Mouse (Mus musculus) kidney, postnatal 4 days (tissue): Measurements from ENCODE around the gene Lrp8.

Experiments
- DNase-seq, 2 experiments: peaks; one replicate each; pipeline ENCODE4 v3.0.0; 2021; ENCODE audit warnings: mixed read lengths in 2 of 2

The Lrp8 gene

GRCm38 (mm10) chr4:107808655-107809054 lies 6.6 kb downstream of the Lrp8 start:
- no peak for DNase-seq

GRCm38 (mm10) chr4:107811006-107811405 lies 8.9 kb downstream of the Lrp8 start:
- no peak for DNase-seq

GRCm38 (mm10) chr4:107811716-107812330 lies 9.8 kb downstream of the Lrp8 start:
- DNase-seq: no peak

- no peak for DNase-seq
These were observed 10.3 kb downstream of the Lrp8 start for GRCm38 (mm10) chr4:107812336-107812735.

GRCm38 (mm10) chr4:107816459-107816858 lies 14.4 kb downstream of the Lrp8 start:
- no peak for DNase-seq

- peak; percentile 42 to 56 for DNase-seq
These were observed 15.4 kb downstream of the Lrp8 start for GRCm38 (mm10) chr4:107817463-107817862.

- DNase-seq: peak; percentile 17 to 46
These were observed 18.1 kb downstream of the Lrp8 start for GRCm38 (mm10) chr4:107819990-107820719.

GRCm38 (mm10) chr4:107820856-107821619 lies 19.0 kb downstream of the Lrp8 start:
- no peak for DNase-seq

- DNase-seq: no peak
These were observed 20.9 kb downstream of the Lrp8 start for GRCm38 (mm10) chr4:107822936-107823411.

GRCm38 (mm10) chr4:107823511-107823910 lies 21.4 kb downstream of the Lrp8 start:
- peak; percentile 29 to 48 for DNase-seq

GRCm38 (mm10) chr4:107828727-107829218 lies 26.7 kb downstream of the Lrp8 start:
- DNase-seq: peak in 1 of 2 experiments; percentile 35

GRCm38 (mm10) chr4:107829675-107830074 lies 27.6 kb downstream of the Lrp8 start:
- DNase-seq: no peak

- DNase-seq: no peak
These were observed 28.1 kb downstream of the Lrp8 start for GRCm38 (mm10) chr4:107830189-107830588.

- no peak for DNase-seq
These were observed 28.8 kb downstream of the Lrp8 start for GRCm38 (mm10) chr4:107830821-107831221.

GRCm38 (mm10) chr4:107831678-107832077 lies 29.6 kb downstream of the Lrp8 start:
- DNase-seq: no peak

- no peak for DNase-seq
These were observed 31.5 kb downstream of the Lrp8 start for GRCm38 (mm10) chr4:107833525-107833924.

- DNase-seq: peak; percentile 64 to 72
These were observed 32.7 kb downstream of the Lrp8 start for GRCm38 (mm10) chr4:107834643-107835314.

- no peak for DNase-seq
These were observed 33.4 kb downstream of the Lrp8 start for GRCm38 (mm10) chr4:107835508-107835909.

GRCm38 (mm10) chr4:107836758-107837157 lies 34.7 kb downstream of the Lrp8 start:
- DNase-seq: peak; percentile 67 to 78

- DNase-seq: no peak
These were observed 35.8 kb downstream of the Lrp8 start for GRCm38 (mm10) chr4:107837910-107838309.

- no peak for DNase-seq
These were observed 41.6 kb downstream of the Lrp8 start for GRCm38 (mm10) chr4:107843687-107844086.

GRCm38 (mm10) chr4:107844971-107845370 lies 42.9 kb downstream of the Lrp8 start:
- peak; percentile 86 to 90 for DNase-seq

GRCm38 (mm10) chr4:107846795-107847194 lies 44.7 kb downstream of the Lrp8 start:
- DNase-seq: no peak
